Mouse (Mus musculus): ENCODE results near the gene Rhno1.

DNA sequence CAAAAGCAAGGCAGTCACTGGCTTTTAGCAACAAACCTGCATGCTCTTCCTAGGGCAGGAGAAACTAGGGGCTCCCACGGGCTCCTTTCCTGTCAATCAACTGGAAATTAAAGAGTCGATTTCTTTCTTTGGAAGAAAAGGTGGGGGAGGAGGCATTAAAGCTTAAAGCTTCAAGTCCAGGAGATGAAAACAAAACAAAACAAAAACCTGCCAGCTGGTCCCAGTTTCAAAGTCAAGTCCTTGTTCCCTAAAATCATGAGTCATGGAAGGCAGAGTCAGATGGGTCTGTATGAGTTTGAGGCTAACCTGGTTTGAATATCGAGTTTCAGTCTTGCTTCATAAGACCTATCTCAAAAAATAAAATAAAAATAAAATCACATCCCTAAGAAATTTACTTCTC lies 8.6 kb downstream of the Rhno1 start:
- TF ChIP-seq POLR2A (IDR thresholded peaks at IDR 0.05; ENCODE audit: extremely low read depth, insufficient read depth, low read length) = no peak
- no peak for TF ChIP-seq CTCF (IDR thresholded peaks at IDR 0.05; ENCODE audit: extremely low read depth, insufficient read depth, low read length)

Measured in cortical plate, adult 2 months (tissue).